Mouse (Mus musculus) intestine, embryonic 14.5 days (tissue): ENCODE results near the gene Suclg1. TPM values are rescaled to one million over a fixed set of nuclear protein-coding genes. Genes with fewer than 3 reads are reported as not detected.

ENCODE experiments used
- ATAC-seq: fragments of 200-750 bp; cut with Nextera tagmentation; replicated peaks from 2 replicates; pipeline ENCODE4 v1.8.0; 2017; ENCODE audit warnings: low read depth, moderate number of reproducible peaks, moderate TSS enrichment, moderate library complexity; ENCODE audit not compliant: low FRiP score, low TSS enrichment
- DNase-seq: peaks from one replicate; pipeline ENCODE4 v3.0.0-alpha.2; 2018; ENCODE audit warnings: low spot score
- H3K27ac ChIP-seq: fragments of 300-500 bp; sonication (generic); 2 replicates; pipeline ENCODE4 v1.5.1; 2014; ENCODE audit warnings: low read depth, mild to moderate bottlenecking, control low read depth
- H3K27me3 ChIP-seq: fragments of 300-500 bp; sonication (generic); replicated peaks from 2 replicates; pipeline ENCODE4 v1.6.1; 2014; ENCODE audit warnings: low read length, control low read depth; ENCODE audit not compliant: control insufficient read depth, insufficient read depth
- H3K36me3 ChIP-seq: fragments of 300-500 bp; sonication (generic); 2 replicates; pipeline ENCODE4 v1.6.1; 2014; ENCODE audit warnings: low read length, control low read depth; ENCODE audit not compliant: control insufficient read depth, insufficient read depth
- H3K4me1 ChIP-seq: fragments of 300-500 bp; sonication (generic); replicated peaks from 2 replicates; pipeline ENCODE4 v1.6.1; 2014; ENCODE audit warnings: low read length, control low read depth, mixed read lengths; ENCODE audit not compliant: control insufficient read depth, insufficient read depth
- H3K4me2 ChIP-seq: fragments of 300-500 bp; sonication (generic); 2 replicates; pipeline ENCODE4 v1.6.1; 2014; ENCODE audit warnings: low read length
- H3K4me3 ChIP-seq: fragments of 300-500 bp; sonication (generic); 2 replicates; pipeline ENCODE4 v1.5.1; 2014; ENCODE audit warnings: low read depth, low read length, control low read depth, mixed read lengths
- H3K9ac ChIP-seq: fragments of 300-500 bp; sonication (generic); 2 replicates; pipeline ENCODE4 v1.6.1; 2014; ENCODE audit warnings: mild to moderate bottlenecking, low read length
- H3K9me3 ChIP-seq: fragments of 300-500 bp; sonication (generic); 2 replicates; pipeline ENCODE4 v1.6.1; 2016; ENCODE audit warnings: low read length, control low read depth; ENCODE audit not compliant: control insufficient read depth
- WGBS: fragments of 180-500 bp; shearing (Covaris S2); extraction: QIAGEN DNeasy Blood & Tissue Kit; methylation state at CpG from one replicate; pipeline ENCODE4 v1.1.7; 2014; 5-methylcytosine and 5-hydroxymethylcytosine counted together
- polyA plus RNA-seq: library from polyadenylated mRNA; unstranded; fragments of >200 nt; fragmentation: Nextera tagmentation; extraction: Ambion mirVana; gene quantifications from 2 replicates; pipeline ENCODE4 v1.2.1, GENCODE M21; 2014

Gene Suclg1
- polyA plus RNA-seq, 1 experiment from 2014 or later, result 235 TPM

DNA sequence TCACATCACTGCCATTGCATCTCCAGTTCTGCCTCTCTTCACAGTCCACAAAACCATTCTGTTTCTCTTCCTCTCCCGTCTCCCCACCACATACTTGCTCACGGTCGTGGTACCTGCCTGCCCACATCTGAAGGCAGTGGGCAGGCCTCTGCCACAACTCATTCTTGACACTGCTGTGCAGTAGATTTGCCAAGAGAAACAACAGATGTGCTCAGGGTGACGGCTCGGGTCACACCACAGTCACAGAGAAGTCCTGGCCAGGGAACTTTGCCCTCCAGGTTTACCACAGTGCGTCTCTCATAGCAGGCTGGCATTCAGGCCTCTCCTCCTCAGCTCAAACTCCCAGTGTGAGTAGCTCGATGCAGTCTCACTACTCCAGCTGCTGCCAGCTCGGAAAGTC is 31.5 kb downstream of the Suclg1 start:
- Histone ChIP-seq H3K9ac (no peak overlapping the region), H3K36me3 (peaks cover 34% of the 10 kb centered on the region), H3K27ac (no peak overlapping the region), H3K9me3 (no peaks in the 10 kb centered on the region), H3K27me3 (no peaks in the 10 kb centered on the region), H3K4me3 (no peak overlapping the region), H3K4me2 (no peak overlapping the region), H3K4me1 (no peaks in the 10 kb centered on the region)
- no peak for DNase-seq
- WGBS, result 54% methylated on average over 8 of the region's 8 CpGs
- ATAC-seq, result no peak

DNA sequence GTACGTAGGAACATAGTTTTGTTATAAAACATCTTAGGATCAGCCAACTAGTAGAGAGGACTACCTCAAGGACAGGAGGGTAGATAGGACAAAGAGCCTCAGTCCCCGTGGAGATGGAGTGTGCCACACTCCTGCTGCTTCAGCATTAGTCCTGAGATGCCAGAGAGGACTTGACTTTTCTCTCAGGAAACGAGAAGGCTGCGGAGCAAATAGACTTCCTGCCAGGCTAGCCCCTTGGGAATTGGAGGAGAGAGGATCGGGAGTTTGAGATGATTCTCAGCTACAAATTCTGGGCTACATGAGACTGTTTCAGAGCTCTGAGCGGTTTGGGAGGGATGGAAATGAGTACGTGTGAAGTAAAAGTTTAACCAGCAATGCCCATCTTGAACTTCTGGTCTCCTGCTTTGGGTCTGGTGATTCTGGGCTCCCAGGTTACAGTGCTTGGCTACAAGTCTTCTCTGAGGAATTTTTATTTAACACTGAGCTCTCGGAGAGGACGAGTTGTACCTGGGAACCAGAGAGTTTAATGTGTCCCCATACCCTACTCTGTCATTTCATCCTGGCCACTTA is 32.4 kb downstream of the Suclg1 start:
- WGBS, result 65% methylated on average over 9 of the region's 9 CpGs

DNA sequence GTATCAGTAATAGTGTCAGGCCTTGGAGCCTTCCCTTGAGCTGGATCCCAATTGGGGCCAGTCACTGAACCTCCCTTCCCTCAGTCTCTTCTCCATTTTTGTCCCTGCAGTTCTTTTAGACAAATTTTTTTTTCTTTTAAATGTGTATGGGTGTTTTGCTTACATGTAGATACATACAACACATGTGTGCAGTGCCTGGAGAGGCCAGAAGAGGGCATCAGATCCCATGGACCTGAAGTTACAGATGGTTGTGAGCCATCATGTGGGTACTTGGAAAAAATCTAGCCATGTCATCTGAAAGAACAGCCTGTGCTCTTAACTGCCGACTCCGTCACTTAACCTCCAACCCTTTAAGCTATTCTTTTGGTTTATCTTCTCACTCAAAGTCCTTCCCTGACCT is 38.1 kb downstream of the Suclg1 start:
- no peak for ATAC-seq
- WGBS, result 98% methylated on average over 2 of the region's 2 CpGs

More for the DNA sequence above, 32.4 kb downstream of the Suclg1 start:
- Histone ChIP-seq H3K9me3 (no peaks in the 10 kb centered on the region), H3K9ac (no peak overlapping the region), H3K4me3 (no peak overlapping the region), H3K27me3 (no peaks in the 10 kb centered on the region), H3K4me1 (no peaks in the 10 kb centered on the region), H3K4me2 (no peak overlapping the region), H3K36me3 (peaks cover 24% of the 10 kb centered on the region), H3K27ac (no peak overlapping the region)
- DNase-seq (no peak), ATAC-seq (no peak)

DNA sequence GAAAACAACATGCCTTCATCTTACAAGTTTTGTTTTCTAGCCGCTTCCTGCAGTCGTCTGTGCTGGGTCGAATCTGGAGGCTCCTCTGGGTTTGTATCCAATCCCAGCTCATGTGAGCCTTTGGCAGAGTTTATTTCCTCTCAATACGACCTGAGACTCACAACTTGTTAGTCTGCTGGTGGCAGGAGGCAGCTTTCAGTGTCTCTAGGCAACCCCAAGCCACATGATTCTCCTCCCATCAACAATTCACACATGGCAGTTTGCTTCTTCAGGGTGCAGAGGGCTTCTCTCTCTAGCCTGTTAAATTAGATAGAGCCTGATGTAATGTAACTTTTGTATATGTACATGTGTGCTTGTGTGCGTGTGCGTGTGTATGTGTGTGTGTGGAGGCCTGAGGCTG is 58.7 kb downstream of the Suclg1 start:
- no peak overlapping the region for H3K4me3 ChIP-seq
- no peak overlapping the region for H3K27ac ChIP-seq
- DNase-seq, result no peak
- WGBS, result 62% methylated on average over 6 of the region's 6 CpGs
- no peaks in the 10 kb centered on the region for H3K9me3 ChIP-seq
- no peak for ATAC-seq
- H3K36me3 ChIP-seq, result no peaks in the 10 kb centered on the region
- H3K4me2 ChIP-seq, result no peak overlapping the region
- H3K27me3 ChIP-seq, result no peaks in the 10 kb centered on the region
- H3K4me1 ChIP-seq, result no peaks in the 10 kb centered on the region
- no peak overlapping the region for H3K9ac ChIP-seq

More for the DNA sequence above, 38.1 kb downstream of the Suclg1 start:
- H3K4me2 ChIP-seq, result no peak overlapping the region
- no peaks in the 10 kb centered on the region for H3K36me3 ChIP-seq
- H3K27me3 ChIP-seq, result no peaks in the 10 kb centered on the region
- H3K4me1 ChIP-seq, result no peaks in the 10 kb centered on the region
- DNase-seq, result no peak
- no peaks in the 10 kb centered on the region for H3K9me3 ChIP-seq
- no peak overlapping the region for H3K27ac ChIP-seq
- H3K9ac ChIP-seq, result no peak overlapping the region
- no peak overlapping the region for H3K4me3 ChIP-seq

DNA sequence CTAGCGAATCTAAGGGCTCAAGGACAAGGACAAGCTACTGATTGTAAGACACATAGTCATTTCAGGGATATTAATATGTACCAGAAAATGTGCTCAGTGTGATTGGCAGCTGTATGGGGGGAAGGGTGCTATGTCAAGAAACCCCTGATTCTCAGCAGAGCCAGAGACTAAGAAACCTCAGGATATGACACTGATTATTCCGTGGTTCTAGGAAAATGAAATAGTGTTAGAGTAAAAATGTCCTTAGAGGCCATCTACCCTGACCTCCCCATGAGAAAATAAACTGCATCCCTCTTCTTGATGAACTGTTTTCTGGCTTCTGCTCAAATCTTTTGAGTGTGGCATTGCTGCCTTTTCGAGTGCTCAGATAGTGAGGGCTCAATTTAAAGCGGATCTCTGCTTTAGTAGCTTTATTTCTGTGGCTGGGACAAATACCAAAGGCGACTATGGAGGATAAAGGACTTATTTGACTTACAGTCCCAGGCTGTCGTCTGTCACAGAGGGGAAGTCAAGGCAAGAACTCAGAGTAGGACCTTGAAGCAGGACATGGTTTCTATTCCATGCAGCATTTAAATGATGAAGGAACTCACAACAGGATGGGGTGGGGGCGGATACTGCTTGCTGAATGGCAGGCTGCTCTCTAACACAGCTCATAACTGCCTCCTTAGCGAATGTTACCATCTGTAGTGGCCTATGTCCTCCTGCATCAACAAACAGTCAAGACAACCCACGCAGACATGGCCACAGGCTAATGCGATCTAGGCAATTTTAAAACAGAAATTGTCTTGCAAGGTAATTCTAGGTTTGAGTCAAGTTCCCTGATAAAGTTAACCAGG is 60.7 kb downstream of the Suclg1 start:
- Histone ChIP-seq H3K4me2 (no peak overlapping the region), H3K4me3 (no peak overlapping the region), H3K4me1 (no peaks in the 10 kb centered on the region), H3K27me3 (no peaks in the 10 kb centered on the region), H3K9ac (no peak overlapping the region), H3K36me3 (no peaks in the 10 kb centered on the region), H3K27ac (no peak overlapping the region), H3K9me3 (no peaks in the 10 kb centered on the region)
- 76% methylated on average over 10 of the region's 10 CpGs for WGBS
- DNase-seq (no peak), ATAC-seq (no peak)

DNA sequence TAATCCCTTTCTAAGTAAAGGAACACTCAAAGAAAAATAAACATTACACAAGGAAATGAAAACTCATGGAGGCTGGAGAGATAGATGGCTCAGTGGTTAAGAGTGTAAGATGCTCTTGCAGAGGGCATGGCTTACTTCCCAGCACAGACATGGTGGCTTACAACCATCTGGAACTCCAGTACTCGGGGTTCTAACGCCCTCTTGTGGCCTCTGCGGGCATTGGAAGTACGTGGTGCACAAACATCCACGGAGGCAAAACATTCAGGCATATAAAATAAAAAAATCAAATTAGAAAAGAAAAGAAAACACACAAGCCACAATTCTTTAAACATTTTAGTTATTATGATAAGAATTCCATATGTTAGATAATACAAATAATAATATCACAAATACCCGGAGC is 63.2 kb downstream of the Suclg1 start:
- Histone ChIP-seq H3K4me1 (no peaks in the 10 kb centered on the region), H3K9me3 (no peaks in the 10 kb centered on the region), H3K9ac (no peak overlapping the region), H3K36me3 (no peaks in the 10 kb centered on the region), H3K4me2 (no peak overlapping the region), H3K27me3 (no peaks in the 10 kb centered on the region), H3K4me3 (no peak overlapping the region), H3K27ac (no peak overlapping the region)
- DNase-seq (no peak), ATAC-seq (no peak)
- 71% methylated on average over 6 of the region's 6 CpGs for WGBS

DNA sequence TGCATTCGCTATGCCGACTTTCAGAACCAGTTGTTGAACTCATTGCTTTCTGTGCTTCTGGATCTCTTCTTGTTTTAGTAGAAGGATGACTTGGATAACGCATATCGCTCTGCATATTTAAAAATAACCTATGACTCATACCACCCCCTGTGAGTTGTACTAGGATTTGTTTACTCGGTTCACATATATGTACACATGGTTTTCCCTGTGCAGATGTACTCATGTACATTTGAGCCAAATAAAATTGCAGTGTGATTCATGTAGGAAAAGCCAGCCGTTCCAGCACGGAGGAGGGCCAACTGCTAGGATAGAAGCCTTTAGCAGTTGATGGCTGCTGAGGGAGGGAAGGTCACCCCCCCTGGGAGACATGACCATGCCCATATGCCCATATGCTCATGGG is 63.6 kb downstream of the Suclg1 start:
- no peak for ATAC-seq
- no peak overlapping the region for H3K9ac ChIP-seq
- no peak for DNase-seq
- no peaks in the 10 kb centered on the region for H3K4me1 ChIP-seq
- 93% methylated on average over 7 of the region's 7 CpGs for WGBS
- H3K4me2 ChIP-seq, result no peak overlapping the region
- no peaks in the 10 kb centered on the region for H3K36me3 ChIP-seq
- H3K27ac ChIP-seq, result no peak overlapping the region
- no peak overlapping the region for H3K4me3 ChIP-seq
- no peaks in the 10 kb centered on the region for H3K27me3 ChIP-seq
- no peaks in the 10 kb centered on the region for H3K9me3 ChIP-seq

DNA sequence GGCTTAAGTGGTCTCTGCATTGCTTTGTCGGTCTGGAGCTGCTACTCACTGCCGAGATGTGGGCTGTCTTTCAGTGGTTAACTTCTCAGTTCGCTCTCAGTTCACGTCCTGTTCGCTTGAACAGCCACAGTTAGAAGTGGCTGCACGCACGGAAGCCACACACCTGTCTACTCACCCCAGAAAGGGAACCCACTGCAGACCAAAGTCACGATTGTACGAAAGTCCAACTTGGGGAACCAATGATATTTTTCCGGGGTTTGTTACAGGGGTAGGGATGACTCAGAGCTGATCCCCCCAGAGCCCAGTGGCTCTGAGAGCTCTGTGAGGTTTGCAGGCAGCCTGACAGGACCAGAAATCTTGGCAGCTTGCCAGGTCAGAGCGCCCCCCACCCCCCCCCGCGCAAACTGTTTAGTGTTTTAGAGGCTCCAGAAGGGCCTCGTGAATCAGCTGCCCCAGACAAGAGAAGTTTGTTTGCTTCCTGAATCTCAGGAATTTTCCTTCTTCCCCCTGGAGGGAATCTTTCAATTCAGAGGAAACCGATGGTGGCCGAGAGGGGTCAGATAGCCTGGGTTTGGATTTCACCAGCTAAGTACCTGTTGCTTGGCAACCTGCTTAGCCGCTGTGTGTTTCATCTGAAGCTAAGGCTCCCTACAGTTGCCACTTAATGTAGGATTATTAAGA is 66.9 kb downstream of the Suclg1 start:
- H3K4me2 ChIP-seq, result peak overlapping the region; percentile 58
- H3K4me3 ChIP-seq, result peak overlapping the region; percentile 45
- peak overlapping the region; percentile 65; the same call in 1 of the 2 replicates for H3K27ac ChIP-seq
- H3K9ac ChIP-seq, result peak overlapping the region; percentile 54
- no peaks in the 10 kb centered on the region for H3K9me3 ChIP-seq
- ATAC-seq (peak; percentile 92), DNase-seq (peak; percentile 91)
- no peaks in the 10 kb centered on the region for H3K36me3 ChIP-seq
- under 1% methylated on average over 17 of the region's 17 CpGs for WGBS
- H3K4me1 ChIP-seq, result no peaks in the 10 kb centered on the region
- H3K27me3 ChIP-seq, result no peaks in the 10 kb centered on the region
